Mouse (Mus musculus) thymus, adult 2 months (tissue): ENCODE data around the gene Lin54. TPM values are rescaled to one million over a fixed set of nuclear protein-coding genes. Genes with fewer than 3 reads are reported as not detected.

ENCODE experiments used
- DNase-seq: peaks from one replicate; pipeline ENCODE4 v3.0.0; 2021
- H3K27ac ChIP-seq: fragments of 200-500 bp; 2 replicates; pipeline ENCODE4 v1.5.1; 2012; ENCODE audit warnings: low read length, control low read depth; ENCODE audit not compliant: control insufficient read depth, insufficient read depth
- H3K27me3 ChIP-seq: fragments of 200-500 bp; 2 replicates; pipeline ENCODE4 v1.6.1; 2012; ENCODE audit warnings: mild to moderate bottlenecking, low read length, moderate library complexity, mixed read lengths; ENCODE audit not compliant: control insufficient read depth, insufficient read depth
- H3K36me3 ChIP-seq: fragments of 200-500 bp; 2 replicates; pipeline ENCODE4 v1.6.1; 2012; ENCODE audit warnings: mild to moderate bottlenecking, low read length, moderate library complexity; ENCODE audit not compliant: control insufficient read depth, insufficient read depth
- H3K4me1 ChIP-seq: fragments of 200-500 bp; replicated peaks from 2 replicates; pipeline ENCODE4 v1.6.1; 2012; ENCODE audit warnings: low read length; ENCODE audit not compliant: control insufficient read depth, insufficient read depth
- H3K4me3 ChIP-seq: fragments of 200-500 bp; 2 replicates; pipeline ENCODE4 v1.5.1; 2012; ENCODE audit warnings: mild to moderate bottlenecking, low read length, control low read depth, moderate library complexity; ENCODE audit not compliant: control insufficient read depth, insufficient read depth
- CTCF ChIP-seq: fragments of 200-500 bp; IDR thresholded peaks from 2 replicates; pipeline ENCODE4 v1.5.1; 2012; ENCODE audit warnings: mild to moderate bottlenecking, control low read depth, low read length, moderate library complexity, borderline replicate concordance; ENCODE audit not compliant: control insufficient read depth, poor library complexity, insufficient read depth; ENCODE audit errors: extremely low read depth
- POLR2A ChIP-seq: fragments of 200-500 bp; IDR thresholded peaks from 2 replicates; pipeline ENCODE4 v1.6.1; 2012; ENCODE audit warnings: mild to moderate bottlenecking, low read length, control low read depth, moderate library complexity; ENCODE audit not compliant: control insufficient read depth, poor library complexity, insufficient read depth; ENCODE audit errors: extremely low read depth
- WGBS: fragments of 180-500 bp; shearing (Covaris S2); methylation state at CpG from one replicate; pipeline ENCODE4 v1.1.7; 2018; 5-methylcytosine and 5-hydroxymethylcytosine counted together
- polyA plus RNA-seq: library from polyadenylated mRNA; depleted of rRNA; stranded (reverse); fragments of >200 nt; gene quantifications from 2 replicates; pipeline ENCODE4 v1.2.3, GENCODE M21; 2012

Gene Lin54
- polyA plus RNA-seq, 1 experiment = 12.7 TPM

DNA sequence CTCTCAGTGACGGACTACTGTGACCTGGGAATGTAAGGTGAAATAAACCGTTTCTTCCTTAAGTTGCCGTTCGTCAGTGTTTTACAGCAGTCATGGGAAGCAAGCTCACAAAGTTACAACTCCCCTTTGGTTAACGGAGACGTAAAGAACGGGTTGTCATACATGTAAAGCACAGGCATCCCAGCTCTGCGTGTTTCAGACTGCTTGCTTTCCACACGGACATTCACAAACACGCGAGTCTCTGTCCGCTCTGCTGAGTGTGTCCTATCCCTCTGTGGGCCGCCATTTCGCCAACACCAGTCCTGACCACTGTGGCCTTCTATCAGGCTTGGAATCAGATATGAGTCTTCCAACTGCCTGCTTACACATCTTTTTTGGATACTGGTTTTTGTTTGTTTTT is 61.6 kb downstream of the Lin54 start:
- no peak for TF ChIP-seq CTCF
- no peak for TF ChIP-seq POLR2A
- H3K4me1 ChIP-seq = no peaks in the 10 kb centered on the region
- 98% methylated on average over 14 of the region's 14 CpGs for WGBS
- no peak overlapping the region for H3K27ac ChIP-seq
- no peak overlapping the region for H3K4me3 ChIP-seq
- peaks cover 3% of the 10 kb centered on the region; the same call in 1 of the 2 replicates for H3K36me3 ChIP-seq
- DNase-seq = no peak
- H3K27me3 ChIP-seq = no peaks in the 10 kb centered on the region

DNA sequence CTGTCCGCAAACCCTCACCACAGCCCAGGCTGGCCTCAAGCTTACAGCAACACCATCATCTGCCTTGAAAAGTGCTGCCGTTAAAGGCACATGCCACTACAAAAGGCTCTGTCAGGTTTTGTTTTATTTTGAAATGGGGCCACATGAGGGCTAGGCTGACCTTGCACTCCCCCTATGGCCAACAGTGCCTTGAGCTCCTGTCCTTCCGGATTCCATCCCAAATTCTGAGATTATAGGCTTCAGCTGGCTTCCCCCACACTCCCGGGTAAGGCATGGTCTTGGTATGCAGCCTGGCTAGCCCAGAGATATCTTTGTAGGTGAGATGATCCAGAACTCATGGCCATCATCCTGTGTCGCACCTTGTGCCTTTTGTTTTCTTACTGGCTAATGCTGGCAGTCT is 62.5 kb downstream of the Lin54 start:
- Histone ChIP-seq H3K36me3 (peaks cover 3% of the 10 kb centered on the region; the same call in 1 of the 2 replicates), H3K27me3 (no peaks in the 10 kb centered on the region), H3K4me3 (no peak overlapping the region), H3K27ac (no peak overlapping the region), H3K4me1 (no peaks in the 10 kb centered on the region)
- TF ChIP-seq POLR2A = no peak
- TF ChIP-seq CTCF = no peak
- 96% methylated on average over 5 of the region's 5 CpGs for WGBS
- no peak for DNase-seq

DNA sequence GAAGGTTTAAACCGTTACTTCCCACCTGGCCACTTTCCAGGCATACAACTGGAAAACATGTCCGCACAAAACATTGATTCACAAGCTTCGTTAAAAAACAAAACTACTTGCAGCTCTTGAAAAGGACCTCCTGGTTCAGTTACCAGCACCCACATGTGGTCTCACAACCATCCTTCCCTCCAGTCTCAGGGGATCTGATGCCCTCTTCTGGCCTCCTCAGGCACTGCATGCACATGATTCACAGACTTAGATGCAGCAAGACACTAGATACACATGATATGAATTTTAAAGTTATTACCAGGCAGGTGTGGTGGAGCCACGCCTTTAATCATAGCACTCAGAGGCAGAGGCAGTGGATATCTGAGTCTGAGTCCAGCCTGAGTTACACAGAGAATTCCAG is 63.4 kb downstream of the Lin54 start:
- TF ChIP-seq POLR2A (no peak), CTCF (no peak)
- WGBS = 98% methylated on average over 4 of the region's 4 CpGs
- Histone ChIP-seq H3K36me3 (peaks cover 3% of the 10 kb centered on the region; the same call in 1 of the 2 replicates), H3K4me3 (no peak overlapping the region), H3K27ac (no peak overlapping the region), H3K27me3 (no peaks in the 10 kb centered on the region), H3K4me1 (no peaks in the 10 kb centered on the region)
- DNase-seq = no peak

- no peak overlapping the region for H3K27ac ChIP-seq
- H3K36me3 ChIP-seq = no peaks in the 10 kb centered on the region
- H3K27me3 ChIP-seq = no peaks in the 10 kb centered on the region
- DNase-seq = no peak
- 83% methylated on average over 2 of the region's 2 CpGs for WGBS
- peaks cover 15% of the 10 kb centered on the region for H3K4me1 ChIP-seq
- no peak for TF ChIP-seq POLR2A
- H3K4me3 ChIP-seq = no peak overlapping the region
These were observed 69.5 kb downstream of the Lin54 start for GRCm38 (mm10) chr5:100430966-100431365.

DNA sequence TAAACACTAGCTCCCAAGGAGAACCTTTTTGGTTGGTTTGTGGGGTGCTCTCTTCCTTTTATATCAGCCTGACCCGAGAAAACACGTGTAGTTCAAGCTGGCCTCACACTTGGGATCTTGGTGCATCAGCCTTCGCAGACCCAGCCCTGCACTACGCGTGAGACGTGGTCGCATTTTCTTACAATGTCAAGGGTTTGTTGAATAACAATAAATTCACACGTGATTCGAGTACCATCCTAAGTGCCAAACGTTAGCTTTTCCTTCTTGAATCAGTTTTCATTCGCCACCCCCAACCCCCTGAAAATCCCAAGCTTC is 70.4 kb downstream of the Lin54 start:
- DNase-seq = peak; percentile 18
- 5% methylated on average over 11 of the region's 11 CpGs for WGBS
- H3K4me1 ChIP-seq = peaks cover 15% of the 10 kb centered on the region

DNA sequence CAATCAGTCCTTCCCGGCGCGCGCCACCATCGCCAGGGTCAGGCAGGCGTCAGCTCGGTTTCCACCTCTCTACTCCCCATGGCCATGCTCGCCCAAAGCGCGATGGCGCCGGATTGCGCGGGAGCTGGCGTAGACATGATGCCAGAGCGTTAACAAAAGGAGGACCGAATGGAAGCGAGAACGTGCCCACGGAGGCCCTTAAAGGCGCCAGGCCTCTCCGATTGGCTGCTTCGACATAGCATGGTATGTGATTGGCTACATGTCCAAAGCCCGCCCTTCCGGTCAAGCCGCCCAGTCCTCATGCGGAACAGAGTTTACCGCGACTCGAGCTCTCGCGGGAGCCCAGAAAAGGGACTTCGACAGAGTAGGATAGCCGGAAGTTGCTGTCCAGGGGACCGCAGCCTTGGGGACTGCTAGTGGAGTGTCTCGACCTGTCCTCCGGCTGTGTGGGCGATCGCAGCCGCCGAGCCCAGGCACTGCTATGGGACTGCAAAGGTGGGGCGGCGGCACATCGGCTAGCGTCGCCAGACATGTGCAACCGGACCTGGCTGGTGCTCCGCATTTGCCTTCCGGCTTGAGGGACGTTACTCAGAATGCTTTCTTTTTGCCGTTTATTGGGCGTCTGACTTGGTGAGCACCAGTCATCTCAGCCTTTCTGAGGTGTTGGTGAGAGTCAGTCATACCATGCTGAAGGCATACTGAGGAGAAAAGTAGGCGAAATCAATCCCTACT is 70.9 kb downstream of the Lin54 start:
- Histone ChIP-seq H3K36me3 (peaks cover under 1% of the 10 kb centered on the region; the same call in 1 of the 2 replicates), H3K4me3 (peak overlapping the region; percentile 90), H3K27me3 (no peaks in the 10 kb centered on the region), H3K27ac (peak overlapping the region; percentile 24; the same call in 1 of the 2 replicates), H3K4me1 (peaks cover 15% of the 10 kb centered on the region)
- under 1% methylated on average over 53 of the region's 53 CpGs for WGBS
- peak; percentile 88 for DNase-seq
- TF ChIP-seq POLR2A (peak; percentile 67), CTCF (no peak)

More for the DNA sequence above, 70.4 kb downstream of the Lin54 start:
- Histone ChIP-seq H3K4me3 (peak overlapping the region; percentile 90), H3K27ac (no peak overlapping the region), H3K36me3 (no peaks in the 10 kb centered on the region), H3K27me3 (no peaks in the 10 kb centered on the region)
- TF ChIP-seq POLR2A (no peak), CTCF (no peak)
